Mouse (Mus musculus) limb, embryonic 13.5 days (tissue): ENCODE data around the gene Abca8b. TPM values are rescaled to one million over a fixed set of nuclear protein-coding genes. Genes with fewer than 3 reads are reported as not detected.
A peak's percentile ranks its signal among the peaks of the same experiment; 100 is the strongest.
"Not testable (repeated sequence)": the region's sequence is repeated elsewhere in the genome, so short reads cannot be mapped to it uniquely, and the experiment has no call there.

Experiments
- ATAC-seq: fragments of 200-750 bp; cut with Nextera tagmentation; 2 replicates; pipeline ENCODE4 v1.8.0; 2017; ENCODE audit warnings: low read depth, moderate number of reproducible peaks, moderate TSS enrichment; ENCODE audit not compliant: low FRiP score
- H3K27ac ChIP-seq: fragments of 300-500 bp; sonication (generic); 2 replicates; pipeline ENCODE4 v1.5.1; 2015; ENCODE audit warnings: inconsistent platforms, mild to moderate bottlenecking, moderate library complexity
- H3K27me3 ChIP-seq: fragments of 300-500 bp; sonication (generic); 2 replicates; pipeline ENCODE4 v1.6.1; 2015; ENCODE audit warnings: mild to moderate bottlenecking, inconsistent platforms
- H3K36me3 ChIP-seq: fragments of 300-500 bp; sonication (generic); 2 replicates; pipeline ENCODE4 v1.6.1; 2015; ENCODE audit warnings: inconsistent platforms, mild to moderate bottlenecking, moderate library complexity
- H3K4me1 ChIP-seq: fragments of 300-500 bp; sonication (generic); 2 replicates; pipeline ENCODE4 v1.6.1; 2015; ENCODE audit warnings: inconsistent platforms
- H3K4me2 ChIP-seq: fragments of 300-500 bp; sonication (generic); replicated peaks from 2 replicates; pipeline ENCODE4 v1.6.1; 2015; ENCODE audit warnings: inconsistent platforms, mild to moderate bottlenecking, moderate library complexity
- H3K4me3 ChIP-seq: fragments of 300-500 bp; sonication (generic); 2 replicates; pipeline ENCODE4 v1.5.1; 2015; ENCODE audit warnings: moderate library complexity, mild to moderate bottlenecking, inconsistent platforms
- H3K9ac ChIP-seq: fragments of 300-500 bp; sonication (generic); 2 replicates; pipeline ENCODE4 v1.6.1; 2015; ENCODE audit warnings: mild to moderate bottlenecking, inconsistent platforms
- H3K9me3 ChIP-seq: fragments of 300-500 bp; sonication (generic); 2 replicates; pipeline ENCODE4 v1.6.1; 2016; ENCODE audit warnings: inconsistent platforms
- WGBS: fragments of 180-500 bp; shearing (Covaris S2); methylation state at CpG from one replicate; pipeline ENCODE4 v1.1.7; 2015; 5-methylcytosine and 5-hydroxymethylcytosine counted together
- polyA plus RNA-seq: library from polyadenylated mRNA; unstranded; fragments of >200 nt; fragmentation: Nextera tagmentation; extraction: Ambion mirVana; gene quantifications from 2 replicates; pipeline ENCODE4 v1.2.1, GENCODE M21; 2015

The Abca8b gene
- 2.0 and 2.3 TPM in 2 replicates for polyA plus RNA-seq

DNA sequence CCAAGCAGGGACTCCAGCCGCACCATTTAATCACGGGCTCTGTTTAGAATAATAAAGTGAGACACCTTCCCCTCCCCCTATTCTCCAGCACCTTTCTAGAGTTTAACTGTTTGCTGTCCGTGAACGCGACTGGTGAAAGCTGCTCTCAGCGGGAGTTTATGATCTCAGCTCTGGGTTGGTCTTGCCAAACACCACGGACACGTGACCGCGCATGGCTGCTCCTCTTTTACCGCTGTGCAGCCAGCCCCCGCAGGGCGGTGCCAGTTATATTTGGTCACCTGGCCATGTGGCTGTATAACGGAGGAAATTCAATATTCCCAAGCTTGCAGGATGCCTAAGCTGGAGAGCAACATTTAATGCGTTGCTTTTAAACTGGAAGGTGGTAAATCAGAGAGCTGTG is at the start of gene Abca8b:
Gene Abca8b, minus strand, starts transcription at position 222 of the 400 bp plus-strand sequence.
- Histone ChIP-seq H3K4me3 (peak within 1 kb of the TSS; percentile 46), H3K9ac (peak within 1 kb of the TSS; percentile 55), H3K4me1 (peaks cover 13% of the 10 kb centered on the region), H3K9me3 (no peaks in the 10 kb centered on the region), H3K36me3 (no peaks in the 10 kb centered on the region), H3K27ac (peak within 1 kb of the TSS; percentile 44; the same call in 1 of the 2 replicates), H3K27me3 (no peaks in the 10 kb centered on the region), H3K4me2 (peak within 1 kb of the TSS; percentile 71)
- ATAC-seq, result peak; percentile 94
- under 1% methylated on average over 15 of the region's 15 CpGs for WGBS

DNA sequence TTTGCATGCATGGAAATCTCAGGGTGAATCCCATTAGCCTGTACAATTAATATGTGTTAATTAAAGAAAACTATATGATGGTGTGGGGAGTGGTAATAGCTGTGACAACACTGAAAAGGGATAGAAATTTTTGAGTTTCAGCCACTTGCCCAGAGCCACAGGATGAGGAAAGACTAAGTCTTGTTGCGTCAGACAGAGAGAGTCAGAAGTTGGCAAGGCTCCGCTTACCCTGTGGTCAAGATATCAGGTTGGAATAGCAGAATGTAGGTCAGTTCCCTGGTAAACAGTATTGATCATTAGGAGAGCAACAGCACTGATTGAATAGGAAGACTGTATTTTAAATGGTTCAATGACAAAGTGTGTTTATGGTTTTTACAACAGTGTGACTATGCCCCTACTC is 42.1 kb upstream of the Abca8b start:
- Histone ChIP-seq H3K9me3 (no peaks in the 10 kb centered on the region), H3K27me3 (no peaks in the 10 kb centered on the region), H3K4me3 (no peak overlapping the region), H3K4me1 (no peaks in the 10 kb centered on the region), H3K4me2 (no peak overlapping the region), H3K27ac (no peak overlapping the region), H3K9ac (no peak overlapping the region), H3K36me3 (no peaks in the 10 kb centered on the region)
- no peak for ATAC-seq
- 91% methylated on average over 2 of the region's 2 CpGs for WGBS

DNA sequence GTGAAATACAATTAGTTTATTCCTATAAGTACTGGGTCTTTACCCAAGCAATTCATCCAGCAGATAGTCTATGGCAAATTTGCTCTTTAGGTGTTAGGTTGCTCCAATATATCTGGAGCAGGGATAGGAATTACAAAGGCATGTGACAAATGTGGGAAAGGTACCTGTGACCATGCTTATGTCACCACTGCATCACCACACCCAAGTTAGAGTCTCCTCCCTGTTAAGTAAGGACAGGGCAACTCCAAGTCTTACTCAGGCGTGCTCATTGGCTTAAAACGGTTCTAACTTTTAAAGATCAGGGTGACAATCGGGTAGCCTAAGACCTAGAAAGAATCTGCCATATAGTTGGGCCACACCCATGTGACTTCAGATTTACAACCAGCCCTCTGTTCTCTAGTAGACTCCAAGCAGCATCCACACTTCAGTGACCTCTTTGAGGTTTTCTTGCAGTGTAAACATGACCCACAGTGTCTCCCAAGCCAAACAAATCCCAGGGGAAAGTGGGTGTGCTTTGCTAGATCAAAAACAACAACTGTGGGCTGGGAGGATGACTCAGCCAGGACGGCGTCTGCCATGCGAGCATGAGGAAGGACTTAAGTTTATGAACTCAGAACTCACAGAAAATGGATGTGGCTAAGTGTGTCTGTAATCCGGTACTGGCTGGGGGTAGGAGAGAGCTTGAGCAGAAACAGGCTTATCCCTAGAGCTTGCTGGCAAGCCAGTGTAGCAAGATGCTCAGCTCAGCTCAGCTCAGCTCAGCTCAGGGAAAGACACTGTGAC is 33.5 kb upstream of the Abca8b start:
- Histone ChIP-seq H3K4me2 (no peak overlapping the region), H3K4me3 (no peak overlapping the region), H3K27me3 (no peaks in the 10 kb centered on the region), H3K9ac (no peak overlapping the region), H3K9me3 (no peaks in the 10 kb centered on the region), H3K36me3 (no peaks in the 10 kb centered on the region), H3K4me1 (no peaks in the 10 kb centered on the region; the same call in 1 of the 2 replicates), H3K27ac (no peak overlapping the region)
- WGBS, result 37% methylated on average over 7 of the region's 7 CpGs
- ATAC-seq, result no peak

DNA sequence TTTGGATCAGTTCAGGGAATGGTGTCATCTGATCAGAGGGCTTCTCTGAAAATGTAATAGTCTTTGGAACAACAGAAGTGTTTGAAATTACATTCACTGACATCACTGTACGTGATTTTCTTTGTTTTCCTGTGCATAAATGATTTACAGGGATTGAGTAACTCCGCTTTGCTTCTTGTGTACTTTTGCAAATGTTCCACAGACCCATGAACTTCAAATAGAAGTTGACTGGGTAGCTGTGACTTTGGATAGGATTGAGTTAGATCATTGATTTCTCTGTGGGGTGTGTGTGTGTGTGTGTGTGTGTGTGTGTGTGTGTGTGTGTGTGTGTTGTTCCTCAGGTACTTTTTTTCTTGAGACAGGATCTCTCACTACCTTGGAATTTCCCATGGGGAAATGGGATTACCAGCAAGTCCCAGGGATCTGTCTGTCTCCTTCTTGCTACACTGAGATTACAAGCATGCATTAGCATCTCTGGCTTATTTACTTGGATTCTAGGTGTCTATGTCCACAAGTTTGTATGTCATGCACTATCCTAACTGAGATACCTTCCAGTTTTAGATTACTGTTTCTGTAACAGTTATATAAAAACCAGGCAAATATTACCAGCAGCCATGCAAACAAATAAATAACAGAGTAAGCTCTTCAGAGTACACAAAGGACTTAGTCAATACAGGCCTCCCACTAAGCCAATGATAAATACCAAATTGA is 15.3 kb upstream of the Abca8b start:
- H3K27me3 ChIP-seq, result no peaks in the 10 kb centered on the region
- no peak for ATAC-seq
- H3K36me3 ChIP-seq, result no peaks in the 10 kb centered on the region
- no peak overlapping the region for H3K27ac ChIP-seq
- no peaks in the 10 kb centered on the region for H3K4me1 ChIP-seq
- no peak overlapping the region for H3K9ac ChIP-seq
- no peaks in the 10 kb centered on the region for H3K9me3 ChIP-seq
- no peak overlapping the region for H3K4me3 ChIP-seq
- H3K4me2 ChIP-seq, result no peak overlapping the region
- 70% methylated on average over 2 of the region's 2 CpGs for WGBS

DNA sequence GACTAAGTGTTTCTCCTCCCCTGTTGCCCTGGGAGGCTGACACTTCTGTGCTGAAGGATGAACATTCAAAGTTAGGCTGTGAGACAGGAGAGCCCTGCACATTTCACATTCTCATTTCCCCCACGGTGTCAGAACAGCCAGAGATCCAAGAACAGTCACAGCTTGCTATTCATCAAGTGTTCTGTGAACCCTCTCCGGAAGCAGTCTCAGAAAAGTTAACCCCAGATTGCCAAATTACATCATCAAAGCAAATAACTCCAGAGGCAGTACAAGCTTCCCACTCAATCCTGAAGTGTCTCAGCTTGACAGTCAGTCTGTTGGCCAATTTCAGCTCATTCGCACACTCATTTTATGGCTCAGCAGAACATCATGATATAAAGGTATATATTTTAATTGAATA is 632 bp downstream of the Abca8b start:
- peak; percentile 58; the same call in 1 of the 2 replicates for ATAC-seq
- Histone ChIP-seq H3K4me1 (peaks cover 13% of the 10 kb centered on the region), H3K36me3 (no peaks in the 10 kb centered on the region), H3K27me3 (no peaks in the 10 kb centered on the region), H3K4me3 (peak overlapping the region; percentile 46), H3K27ac (0 out of 2 replicates have a peak overlapping the region, but pooled peaks have one; percentile 39), H3K9ac (no peak overlapping the region), H3K9me3 (no peaks in the 10 kb centered on the region), H3K4me2 (peak overlapping the region; percentile 71)
- WGBS, result 0% methylated on average over 3 of the region's 3 CpGs

DNA sequence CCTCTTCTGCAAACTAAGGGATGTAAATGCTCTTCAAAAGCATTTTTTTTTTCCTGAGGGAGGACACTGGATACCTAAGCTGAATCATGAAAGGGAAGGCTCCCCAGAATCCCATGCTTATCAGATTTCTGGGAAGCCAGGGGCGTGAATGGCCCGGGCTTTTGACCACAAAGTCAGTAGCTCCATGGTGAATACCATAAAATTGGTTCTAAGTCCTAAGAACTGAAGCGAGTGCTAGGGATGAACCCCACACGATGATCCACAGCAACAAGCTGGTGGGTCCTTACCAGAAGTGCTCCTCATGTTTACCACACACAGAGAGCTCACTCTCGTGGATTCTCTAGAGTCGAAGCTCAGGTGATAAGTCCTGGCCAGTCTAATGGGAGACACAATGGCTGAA is 1.6 kb downstream of the Abca8b start:
- H3K4me2 ChIP-seq, result peak overlapping the region; percentile 71
- no peaks in the 10 kb centered on the region for H3K9me3 ChIP-seq
- no peak overlapping the region for H3K27ac ChIP-seq
- 35% methylated on average over 6 of the region's 6 CpGs for WGBS
- peak overlapping the region; percentile 3; the same call in 1 of the 2 replicates for H3K4me3 ChIP-seq
- H3K9ac ChIP-seq, result peak overlapping the region; percentile 39; the same call in 1 of the 2 replicates
- H3K4me1 ChIP-seq, result peaks cover 13% of the 10 kb centered on the region
- no peak for ATAC-seq
- no peaks in the 10 kb centered on the region for H3K36me3 ChIP-seq
- H3K27me3 ChIP-seq, result no peaks in the 10 kb centered on the region

DNA sequence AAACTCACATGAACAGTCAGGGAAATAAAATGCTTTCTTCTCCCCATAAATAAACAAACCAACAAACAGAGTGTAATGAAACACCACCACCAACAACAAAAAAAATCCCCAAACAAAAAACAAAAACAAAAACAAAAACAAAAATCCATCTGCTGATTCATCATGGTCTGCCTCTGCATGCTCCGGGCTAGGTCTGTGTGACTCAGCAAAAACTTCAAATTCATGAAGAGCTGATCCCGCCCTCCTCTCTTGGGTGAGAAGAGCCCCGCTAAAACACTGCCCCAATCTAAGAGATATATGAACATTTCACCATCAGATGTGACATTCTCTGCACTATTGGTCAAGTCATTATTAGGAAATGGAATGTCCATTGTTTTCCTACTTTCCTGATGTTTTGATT is 4.4 kb downstream of the Abca8b start:
- H3K9me3 ChIP-seq, result no peaks in the 10 kb centered on the region
- H3K36me3 ChIP-seq, result no peaks in the 10 kb centered on the region
- H3K27ac ChIP-seq, result no peak overlapping the region
- peaks cover 23% of the 10 kb centered on the region for H3K4me1 ChIP-seq
- no peaks in the 10 kb centered on the region for H3K27me3 ChIP-seq
- WGBS, result 75% methylated on average over 3 of the region's 3 CpGs
- no peak for ATAC-seq
- H3K4me2 ChIP-seq, result no peak overlapping the region
- no peak overlapping the region for H3K9ac ChIP-seq
- no peak overlapping the region for H3K4me3 ChIP-seq

DNA sequence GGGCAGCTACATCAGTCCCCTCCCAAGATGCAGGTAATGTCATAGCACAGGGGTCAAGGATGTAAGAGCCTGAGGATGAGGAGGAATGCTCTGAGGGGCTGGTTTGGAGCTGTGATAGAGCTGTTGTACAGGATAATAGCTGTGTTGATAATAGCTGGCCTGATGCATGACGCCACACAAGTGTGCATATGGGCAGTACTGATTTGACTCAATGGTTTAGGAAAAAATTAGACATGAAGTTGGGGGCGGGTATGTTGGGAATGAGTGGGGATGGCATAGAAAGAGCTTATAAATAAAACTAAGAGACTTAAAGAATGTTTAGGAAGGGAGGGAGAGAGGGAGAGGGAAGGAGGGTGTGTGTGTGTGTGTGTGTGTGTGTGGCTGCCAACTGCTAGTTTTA is 5.4 kb downstream of the Abca8b start:
- H3K27ac ChIP-seq, result no peak overlapping the region
- H3K36me3 ChIP-seq, result no peaks in the 10 kb centered on the region
- 88% methylated on average over 2 of the region's 2 CpGs for WGBS
- H3K4me2 ChIP-seq, result no peak overlapping the region
- ATAC-seq, result no peak
- peaks cover 23% of the 10 kb centered on the region for H3K4me1 ChIP-seq
- no peaks in the 10 kb centered on the region for H3K9me3 ChIP-seq
- no peak overlapping the region for H3K4me3 ChIP-seq
- no peaks in the 10 kb centered on the region for H3K27me3 ChIP-seq
- no peak overlapping the region for H3K9ac ChIP-seq

DNA sequence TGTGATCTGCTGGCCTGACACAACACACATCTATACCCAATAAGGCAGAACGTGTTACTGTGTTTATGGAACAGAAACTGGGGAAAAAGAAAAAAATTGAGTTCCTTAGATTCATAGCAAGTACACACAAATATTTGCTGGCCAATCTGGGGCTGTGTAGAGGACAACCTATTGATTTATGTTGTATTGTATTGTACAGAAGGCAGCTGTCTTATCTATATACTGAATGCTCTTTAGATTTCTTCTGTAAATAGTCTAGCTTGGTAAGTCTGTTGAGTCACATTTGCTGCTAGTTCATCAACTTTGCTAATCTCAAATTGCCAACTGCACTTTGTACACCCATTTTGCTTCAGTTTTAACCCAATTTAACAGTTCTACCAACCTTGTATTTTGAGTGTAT is 7.5 kb downstream of the Abca8b start:
- H3K9me3 ChIP-seq, result no peaks in the 10 kb centered on the region
- no peak overlapping the region for H3K4me3 ChIP-seq
- no peak for ATAC-seq
- H3K9ac ChIP-seq, result no peak overlapping the region
- no peaks in the 10 kb centered on the region for H3K27me3 ChIP-seq
- peaks cover 11% of the 10 kb centered on the region for H3K4me1 ChIP-seq
- WGBS, result 59% methylated on average over 1 of the region's 1 CpGs
- no peaks in the 10 kb centered on the region for H3K36me3 ChIP-seq
- no peak overlapping the region for H3K4me2 ChIP-seq
- H3K27ac ChIP-seq, result no peak overlapping the region

DNA sequence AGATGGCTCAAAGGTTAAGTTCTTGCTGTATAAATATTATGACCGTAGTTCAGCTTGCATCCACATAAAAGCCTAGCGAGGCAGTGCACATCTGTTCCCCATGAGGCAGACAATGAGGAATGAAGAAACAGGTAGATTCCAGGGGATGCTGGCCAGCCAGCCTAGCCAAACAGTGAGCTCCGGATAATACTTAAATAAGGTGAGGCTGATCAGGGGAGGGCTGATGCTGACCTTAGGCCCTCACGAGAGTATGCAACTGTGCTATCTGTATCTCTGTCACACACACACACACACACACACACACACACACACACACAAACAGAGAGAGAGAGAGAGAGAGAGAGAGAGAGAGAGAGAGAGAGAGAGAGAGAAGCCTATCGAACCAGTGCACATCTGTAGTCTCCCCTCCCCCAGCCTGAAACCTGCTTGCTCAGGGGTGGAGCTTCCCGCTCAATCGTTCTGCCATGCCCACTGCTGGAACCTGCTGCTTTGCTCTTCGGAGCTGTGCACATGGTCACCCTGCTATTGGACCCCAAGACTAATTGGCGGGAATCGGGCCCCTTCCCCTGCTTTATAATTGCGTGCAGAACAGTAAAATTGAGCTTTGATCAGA is 8.1 kb downstream of the Abca8b start:
- not testable (repeated sequence) for H3K4me3 ChIP-seq, H3K27ac ChIP-seq, H3K9ac ChIP-seq, ATAC-seq, H3K36me3 ChIP-seq, H3K27me3 ChIP-seq, H3K9me3 ChIP-seq
- Histone ChIP-seq H3K4me2 (peak overlapping the region; percentile 44), H3K4me1 (peaks cover 11% of the 10 kb centered on the region)
- 18% methylated on average over 11 of the region's 11 CpGs for WGBS

DNA sequence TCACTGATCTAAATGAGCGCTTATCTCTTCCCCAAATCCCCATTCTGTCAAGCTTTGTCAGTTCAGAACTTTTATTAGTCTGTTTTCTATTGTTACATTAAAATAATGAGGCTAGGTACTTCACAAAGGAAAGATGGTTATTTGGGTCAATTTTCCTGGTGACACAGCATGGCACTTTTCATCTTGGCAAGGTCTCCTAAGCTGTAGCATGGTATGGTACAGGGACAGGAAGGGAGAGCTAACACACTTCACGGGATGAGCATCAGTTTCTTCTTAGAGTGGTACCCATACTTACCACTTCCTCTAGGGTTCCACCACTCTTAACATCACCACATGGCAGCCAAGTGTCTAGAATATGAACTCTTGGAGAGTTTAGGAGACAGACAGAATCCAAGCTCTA is 13.8 kb downstream of the Abca8b start:
- H3K9me3 ChIP-seq, result no peaks in the 10 kb centered on the region
- 93% methylated on average over 2 of the region's 2 CpGs for WGBS
- peaks cover 3% of the 10 kb centered on the region for H3K4me1 ChIP-seq
- H3K4me2 ChIP-seq, result no peak overlapping the region
- no peak overlapping the region for H3K27ac ChIP-seq
- H3K36me3 ChIP-seq, result peaks cover 7% of the 10 kb centered on the region; the same call in 1 of the 2 replicates
- no peak overlapping the region for H3K9ac ChIP-seq
- no peak for ATAC-seq
- H3K4me3 ChIP-seq, result no peak overlapping the region
- no peaks in the 10 kb centered on the region for H3K27me3 ChIP-seq

DNA sequence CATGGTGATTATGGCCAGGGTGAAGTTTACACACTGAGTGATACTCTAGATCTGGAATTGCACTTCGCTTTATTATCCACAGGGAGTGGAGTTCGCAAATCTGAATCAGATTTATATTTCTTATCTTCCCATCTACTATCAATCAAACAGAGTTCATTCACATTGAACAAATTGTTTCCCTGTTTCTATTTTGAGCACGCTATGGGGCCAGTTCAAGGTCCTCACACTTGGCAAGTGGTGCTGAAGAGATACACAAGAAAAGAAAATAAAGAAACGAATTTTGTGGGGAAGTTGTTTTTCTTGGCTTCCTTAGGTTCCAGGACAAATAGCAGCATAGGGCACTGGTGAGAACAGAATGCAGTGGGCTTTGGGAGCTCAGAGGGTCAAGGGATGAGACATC is 25.1 kb downstream of the Abca8b start:
- Histone ChIP-seq H3K36me3 (peaks cover 4% of the 10 kb centered on the region; the same call in 1 of the 2 replicates), H3K4me3 (no peak overlapping the region), H3K4me1 (no peaks in the 10 kb centered on the region), H3K9ac (no peak overlapping the region), H3K9me3 (peaks cover 3% of the 10 kb centered on the region; the same call in 1 of the 2 replicates), H3K27ac (no peak overlapping the region), H3K4me2 (no peak overlapping the region), H3K27me3 (no peaks in the 10 kb centered on the region)
- WGBS, result 86% methylated on average over 4 of the region's 4 CpGs
- no peak for ATAC-seq
